Mouse (Mus musculus) midbrain, embryonic 13.5 days (tissue): Measurements from ENCODE around the gene Srpr. TPM values are rescaled to one million over a fixed set of nuclear protein-coding genes. Genes with fewer than 3 reads are reported as not detected.

Experiments used
- ATAC-seq: fragments of 200-750 bp; cut with Nextera tagmentation; 2 replicates; pipeline ENCODE4 v1.8.0; 2017; ENCODE audit warnings: mild to moderate bottlenecking, moderate TSS enrichment, moderate library complexity
- H3K27ac ChIP-seq: fragments of 300-500 bp; sonication (generic); 2 replicates; pipeline ENCODE4 v1.5.1; 2015; ENCODE audit warnings: inconsistent platforms, mild to moderate bottlenecking, moderate library complexity
- H3K27me3 ChIP-seq: fragments of 300-500 bp; sonication (generic); 2 replicates; pipeline ENCODE4 v1.6.1; 2015; ENCODE audit warnings: mild to moderate bottlenecking, inconsistent platforms
- H3K36me3 ChIP-seq: fragments of 300-500 bp; sonication (generic); 2 replicates; pipeline ENCODE4 v1.6.1; 2015; ENCODE audit warnings: mild to moderate bottlenecking, inconsistent platforms
- H3K4me1 ChIP-seq: fragments of 300-500 bp; sonication (generic); replicated peaks from 2 replicates; pipeline ENCODE4 v1.6.1; 2015; ENCODE audit warnings: inconsistent platforms
- H3K4me2 ChIP-seq: fragments of 300-500 bp; sonication (generic); replicated peaks from 2 replicates; pipeline ENCODE4 v1.6.1; 2015; ENCODE audit warnings: moderate library complexity, mild to moderate bottlenecking, inconsistent platforms
- H3K4me3 ChIP-seq: fragments of 300-500 bp; sonication (generic); replicated peaks from 2 replicates; pipeline ENCODE4 v1.5.1; 2015; ENCODE audit warnings: mild to moderate bottlenecking, inconsistent platforms
- H3K9ac ChIP-seq: fragments of 300-500 bp; sonication (generic); replicated peaks from 2 replicates; pipeline ENCODE4 v1.6.1; 2015; ENCODE audit warnings: mild to moderate bottlenecking, inconsistent platforms
- H3K9me3 ChIP-seq: fragments of 300-500 bp; sonication (generic); 2 replicates; pipeline ENCODE4 v1.6.1; 2016; ENCODE audit warnings: mild to moderate bottlenecking, inconsistent platforms
- WGBS: fragments of 180-500 bp; shearing (Covaris S2); methylation state at CpG from one replicate; pipeline ENCODE4 v1.1.7; 2015; 5-methylcytosine and 5-hydroxymethylcytosine counted together
- polyA plus RNA-seq: library from polyadenylated mRNA; unstranded; fragments of >200 nt; fragmentation: Nextera tagmentation; extraction: Ambion mirVana; gene quantifications from 2 replicates; pipeline ENCODE4 v1.2.1, GENCODE M21; 2015

Gene Srpr
- 69.9 and 79.9 TPM in 2 replicates for polyA plus RNA-seq

DNA sequence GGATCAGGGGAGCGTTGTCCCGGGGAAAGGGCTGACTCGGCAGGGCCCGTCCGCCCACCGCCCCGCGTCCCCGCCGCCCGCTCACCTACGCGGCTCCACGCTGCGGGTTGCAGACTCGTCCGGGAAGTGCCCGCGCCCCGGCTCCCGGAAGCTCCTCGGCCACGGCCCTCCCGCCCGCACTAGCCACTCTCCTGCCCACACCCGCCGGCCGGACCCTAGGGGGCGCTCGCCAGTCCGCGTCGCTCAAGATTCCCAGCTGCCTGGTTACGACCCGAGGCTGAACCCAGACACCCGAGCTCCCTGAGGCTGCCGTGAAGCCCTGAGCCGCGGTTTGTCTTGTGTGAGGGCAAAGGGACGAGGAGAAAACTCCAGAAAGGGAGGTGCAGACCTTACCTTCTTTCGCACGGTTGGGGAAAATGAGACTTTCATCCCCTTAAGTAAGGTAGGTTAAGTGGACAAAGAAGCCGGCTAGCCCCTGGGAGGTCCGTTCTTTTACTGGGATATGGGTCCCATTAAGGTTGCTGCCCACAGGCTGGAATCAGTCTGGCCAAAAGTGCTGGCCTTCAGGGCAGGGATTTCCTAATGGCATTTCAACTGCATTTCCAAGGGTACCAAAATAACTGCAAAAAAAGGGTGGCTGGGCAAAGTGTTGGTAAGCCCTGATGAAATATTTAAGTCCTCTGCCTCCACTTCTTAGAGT, at the start of gene Srpr, which contains the start of gene Tirap:
Gene Srpr, plus strand, starts transcription at position 404 of the 700 bp plus-strand sequence.
Gene Tirap, minus strand, starts transcription at position 520 of the 700 bp plus-strand sequence.
- peak within 1 kb of the TSS; percentile 67 for H3K4me2 ChIP-seq
- peak; percentile 94 for ATAC-seq
- peak within 1 kb of the TSS; percentile 35 for H3K27ac ChIP-seq
- H3K4me3 ChIP-seq: peak within 1 kb of the TSS; percentile 53
- H3K27me3 ChIP-seq: no peaks in the 10 kb centered on the region
- peaks cover 8% of the 10 kb centered on the region for H3K36me3 ChIP-seq
- H3K9ac ChIP-seq: peak within 1 kb of the TSS; percentile 73
- H3K9me3 ChIP-seq: no peaks in the 10 kb centered on the region
- WGBS: 2% methylated on average over 35 of the region's 44 CpGs
- H3K4me1 ChIP-seq: peaks cover 18% of the 10 kb centered on the region

DNA sequence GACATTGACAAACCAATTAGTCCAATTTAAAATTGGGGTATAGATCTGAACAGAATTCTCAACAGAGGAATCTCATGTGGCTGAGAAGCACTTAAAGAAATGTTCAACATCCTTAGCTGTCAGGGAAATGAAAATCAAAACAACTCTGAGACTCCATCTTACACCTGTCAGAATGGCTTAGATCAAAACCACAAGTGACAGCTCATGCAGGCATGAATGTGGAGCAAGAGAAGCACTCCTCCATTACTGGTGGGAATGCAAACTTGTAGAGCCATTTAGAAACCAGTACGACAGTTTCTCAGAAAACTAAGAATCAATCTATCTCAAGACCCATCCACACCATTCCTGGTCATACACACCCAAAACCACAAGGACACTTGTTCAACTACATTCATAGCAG, 47.1 kb upstream of the Srpr start:
- no peak overlapping the region for H3K27ac ChIP-seq
- no peak for ATAC-seq
- H3K27me3 ChIP-seq: no peaks in the 10 kb centered on the region
- no peaks in the 10 kb centered on the region; the same call in none of the 2 replicates for H3K36me3 ChIP-seq
- H3K4me2 ChIP-seq: no peak overlapping the region
- no peak overlapping the region for H3K9ac ChIP-seq
- WGBS: 91% methylated on average over 1 of the region's 1 CpGs
- no peaks in the 10 kb centered on the region for H3K4me1 ChIP-seq
- H3K4me3 ChIP-seq: no peak overlapping the region
- no peaks in the 10 kb centered on the region for H3K9me3 ChIP-seq

DNA sequence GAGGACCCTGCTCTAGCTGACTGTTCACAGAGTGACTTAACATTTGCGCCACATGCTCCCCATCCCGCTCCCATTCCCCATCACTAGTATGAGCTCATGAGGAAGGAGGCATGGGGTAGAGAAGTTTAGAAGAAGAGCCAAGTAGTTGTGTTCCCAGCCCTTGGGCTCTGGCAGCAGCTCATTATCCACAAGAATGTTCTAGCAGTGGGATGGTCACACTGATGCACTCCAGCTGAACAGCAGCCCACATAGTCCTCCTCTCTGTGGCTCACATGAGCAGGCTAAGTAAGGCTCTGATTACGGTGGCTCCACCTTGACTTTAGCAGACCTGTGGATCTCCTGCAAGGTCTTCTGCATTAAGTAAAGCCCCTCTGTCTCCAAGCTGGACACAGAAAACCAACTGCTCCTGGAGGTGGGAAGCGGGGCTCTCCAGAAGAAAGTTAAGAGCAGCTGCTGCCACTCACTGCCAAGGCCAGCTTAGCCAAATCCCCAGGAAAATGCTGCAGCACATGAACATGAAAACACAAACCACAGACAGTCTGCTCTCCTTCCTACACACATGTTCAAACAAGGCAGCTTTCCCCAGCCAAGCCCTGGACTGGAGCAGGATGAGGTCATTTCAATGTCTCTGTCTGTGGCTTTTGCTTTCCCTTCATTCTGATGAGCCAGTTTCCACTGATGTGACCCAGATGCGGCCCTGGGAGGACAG, 43.8 kb upstream of the Srpr start:
- no peaks in the 10 kb centered on the region for H3K4me1 ChIP-seq
- H3K9me3 ChIP-seq: no peaks in the 10 kb centered on the region
- no peak overlapping the region for H3K4me3 ChIP-seq
- no peak overlapping the region for H3K27ac ChIP-seq
- H3K36me3 ChIP-seq: no peaks in the 10 kb centered on the region; the same call in none of the 2 replicates
- WGBS: 96% methylated on average over 5 of the region's 5 CpGs
- no peak for ATAC-seq
- H3K27me3 ChIP-seq: no peaks in the 10 kb centered on the region
- H3K9ac ChIP-seq: no peak overlapping the region
- H3K4me2 ChIP-seq: no peak overlapping the region

DNA sequence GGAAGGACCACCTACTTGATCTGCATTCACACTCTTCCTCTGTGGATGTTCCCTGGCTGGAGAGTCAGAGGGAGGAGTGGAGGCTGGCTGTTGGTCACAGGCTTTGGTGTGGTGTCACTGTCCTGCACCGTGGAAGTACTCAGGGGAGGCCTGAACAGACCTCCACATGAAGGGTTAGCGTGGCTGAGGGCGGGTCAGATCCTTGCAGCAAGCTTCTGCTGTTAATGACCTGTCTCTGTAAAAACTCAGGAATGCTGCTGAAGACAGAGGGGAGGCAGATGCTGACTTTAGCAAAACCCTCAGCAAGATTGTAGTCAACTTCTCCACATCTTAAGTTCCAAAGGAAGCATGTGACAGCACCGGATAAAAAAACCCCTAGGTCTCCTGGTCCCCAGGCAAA, 43.1 kb upstream of the Srpr start:
- no peak overlapping the region for H3K4me3 ChIP-seq
- no peak overlapping the region for H3K9ac ChIP-seq
- no peaks in the 10 kb centered on the region for H3K9me3 ChIP-seq
- no peaks in the 10 kb centered on the region for H3K27me3 ChIP-seq
- H3K36me3 ChIP-seq: no peaks in the 10 kb centered on the region; the same call in none of the 2 replicates
- H3K27ac ChIP-seq: no peak overlapping the region
- no peaks in the 10 kb centered on the region for H3K4me1 ChIP-seq
- 91% methylated on average over 4 of the region's 4 CpGs for WGBS
- no peak for ATAC-seq
- no peak overlapping the region for H3K4me2 ChIP-seq

DNA sequence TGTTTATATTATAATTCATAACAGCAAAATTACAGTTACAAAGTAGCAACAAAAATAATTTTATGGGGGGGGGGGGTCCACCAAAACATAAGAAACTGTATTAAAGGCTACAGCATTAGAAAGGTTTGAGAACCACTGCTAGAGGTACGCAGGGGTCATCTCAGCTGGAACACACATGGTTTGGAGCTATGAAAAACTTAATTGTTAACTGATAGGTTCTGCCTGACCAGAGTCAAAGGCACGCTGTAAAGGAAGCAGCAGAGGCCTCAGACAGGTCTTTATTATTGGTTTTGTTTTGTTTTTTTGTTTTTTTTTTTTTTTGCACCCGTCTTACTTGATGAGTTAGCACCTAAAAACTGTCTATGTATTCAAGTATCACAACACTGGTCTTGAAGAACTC, 41.5 kb upstream of the Srpr start:
- no peaks in the 10 kb centered on the region for H3K4me1 ChIP-seq
- no peak overlapping the region for H3K4me3 ChIP-seq
- H3K4me2 ChIP-seq: no peak overlapping the region
- WGBS: 91% methylated on average over 3 of the region's 3 CpGs
- H3K9me3 ChIP-seq: no peaks in the 10 kb centered on the region
- H3K27ac ChIP-seq: no peak overlapping the region
- no peaks in the 10 kb centered on the region for H3K27me3 ChIP-seq
- no peak for ATAC-seq
- peaks cover 2% of the 10 kb centered on the region for H3K36me3 ChIP-seq
- no peak overlapping the region for H3K9ac ChIP-seq

DNA sequence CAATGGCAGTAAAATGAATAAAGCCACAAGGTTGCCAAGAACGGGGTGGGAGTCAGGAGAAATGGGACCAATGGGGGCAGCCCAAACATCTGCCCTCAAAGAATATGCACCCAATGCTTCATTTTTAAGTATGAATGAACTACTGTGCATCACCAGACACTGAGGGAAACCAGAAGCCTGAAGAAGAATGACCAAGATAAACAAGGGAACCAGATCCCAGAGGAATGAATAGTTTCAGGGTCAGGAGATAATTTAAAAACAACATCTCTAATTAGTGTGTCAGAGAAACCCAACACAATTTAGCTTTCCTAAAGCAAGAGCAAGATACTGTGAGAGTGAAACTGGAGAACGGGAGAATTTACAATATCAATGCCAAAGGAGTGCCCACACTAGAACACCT, 39.3 kb upstream of the Srpr start:
- H3K9me3 ChIP-seq: no peaks in the 10 kb centered on the region
- no peak for ATAC-seq
- no peak overlapping the region; the same call in 1 of the 2 replicates for H3K9ac ChIP-seq
- H3K27ac ChIP-seq: no peak overlapping the region
- 86% methylated on average over 2 of the region's 2 CpGs for WGBS
- no peak overlapping the region for H3K4me2 ChIP-seq
- no peaks in the 10 kb centered on the region for H3K27me3 ChIP-seq
- peaks cover 6% of the 10 kb centered on the region for H3K36me3 ChIP-seq
- H3K4me3 ChIP-seq: no peak overlapping the region
- H3K4me1 ChIP-seq: no peaks in the 10 kb centered on the region

DNA sequence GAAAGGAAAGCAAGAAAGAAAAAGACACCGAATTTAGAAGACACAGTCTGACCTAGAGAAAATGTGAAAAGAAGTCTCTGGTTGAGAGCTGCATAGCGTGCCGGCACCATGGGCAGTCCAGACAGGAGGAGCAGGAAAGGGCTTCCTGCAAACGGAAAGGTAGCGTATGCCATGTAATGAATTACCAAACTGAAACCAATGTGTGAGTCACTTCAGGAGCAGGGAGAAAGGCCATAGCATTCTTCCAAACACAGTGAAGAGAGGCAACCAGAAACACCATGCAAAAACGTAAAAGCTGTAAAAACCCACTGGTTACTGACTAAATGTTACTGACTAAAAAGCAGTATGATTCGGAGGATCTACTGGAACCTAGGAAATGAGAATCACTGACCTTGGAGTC, 38.3 kb upstream of the Srpr start:
- no peak for ATAC-seq
- no peak overlapping the region for H3K9ac ChIP-seq
- 88% methylated on average over 7 of the region's 7 CpGs for WGBS
- no peak overlapping the region for H3K4me2 ChIP-seq
- H3K9me3 ChIP-seq: no peaks in the 10 kb centered on the region
- H3K4me1 ChIP-seq: peaks cover 4% of the 10 kb centered on the region
- H3K36me3 ChIP-seq: 0 out of 2 replicates have a peak, but pooled peaks cover 6% of the 10 kb centered on the region
- H3K4me3 ChIP-seq: no peak overlapping the region
- H3K27me3 ChIP-seq: no peaks in the 10 kb centered on the region
- H3K27ac ChIP-seq: no peak overlapping the region

DNA sequence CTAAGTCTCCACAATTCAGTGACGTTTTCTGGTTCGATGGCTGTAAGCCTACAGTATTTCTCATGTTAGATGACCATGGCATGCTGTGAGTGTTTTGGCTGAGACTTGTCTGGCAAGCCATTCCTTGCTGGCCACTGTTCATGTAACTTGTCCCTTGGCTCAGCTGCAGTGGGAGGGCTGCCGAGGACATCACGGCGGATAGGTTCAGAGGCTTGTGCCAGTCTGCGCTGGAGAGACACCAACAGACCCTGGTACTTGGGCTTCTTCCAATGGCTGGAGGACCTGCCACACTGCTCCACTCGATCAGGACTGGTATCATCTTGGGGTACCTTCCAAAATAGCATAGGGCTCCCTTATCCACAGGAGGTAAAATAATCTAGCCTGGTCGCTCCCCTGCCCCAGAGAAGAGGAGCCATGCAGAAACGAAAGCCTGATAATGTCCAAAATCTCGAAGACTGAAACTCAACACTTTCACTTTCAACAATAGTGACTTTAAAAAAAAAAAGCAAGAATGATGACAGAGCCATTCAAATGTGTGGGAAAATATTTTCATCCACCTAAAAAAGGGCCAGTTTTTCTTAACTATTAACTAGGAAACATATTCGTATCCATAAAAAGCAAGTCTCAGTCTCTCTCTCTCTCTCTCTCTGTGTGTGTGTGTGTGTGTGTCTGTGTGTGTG, 36.8 kb upstream of the Srpr start:
- 92% methylated on average over 11 of the region's 11 CpGs for WGBS
- Histone ChIP-seq H3K36me3 (0 out of 2 replicates have a peak, but pooled peaks cover 6% of the 10 kb centered on the region), H3K4me1 (peaks cover 18% of the 10 kb centered on the region), H3K4me2 (no peak overlapping the region), H3K4me3 (no peak overlapping the region), H3K9me3 (no peaks in the 10 kb centered on the region), H3K9ac (no peak overlapping the region), H3K27me3 (no peaks in the 10 kb centered on the region), H3K27ac (no peak overlapping the region)
- no peak for ATAC-seq

DNA sequence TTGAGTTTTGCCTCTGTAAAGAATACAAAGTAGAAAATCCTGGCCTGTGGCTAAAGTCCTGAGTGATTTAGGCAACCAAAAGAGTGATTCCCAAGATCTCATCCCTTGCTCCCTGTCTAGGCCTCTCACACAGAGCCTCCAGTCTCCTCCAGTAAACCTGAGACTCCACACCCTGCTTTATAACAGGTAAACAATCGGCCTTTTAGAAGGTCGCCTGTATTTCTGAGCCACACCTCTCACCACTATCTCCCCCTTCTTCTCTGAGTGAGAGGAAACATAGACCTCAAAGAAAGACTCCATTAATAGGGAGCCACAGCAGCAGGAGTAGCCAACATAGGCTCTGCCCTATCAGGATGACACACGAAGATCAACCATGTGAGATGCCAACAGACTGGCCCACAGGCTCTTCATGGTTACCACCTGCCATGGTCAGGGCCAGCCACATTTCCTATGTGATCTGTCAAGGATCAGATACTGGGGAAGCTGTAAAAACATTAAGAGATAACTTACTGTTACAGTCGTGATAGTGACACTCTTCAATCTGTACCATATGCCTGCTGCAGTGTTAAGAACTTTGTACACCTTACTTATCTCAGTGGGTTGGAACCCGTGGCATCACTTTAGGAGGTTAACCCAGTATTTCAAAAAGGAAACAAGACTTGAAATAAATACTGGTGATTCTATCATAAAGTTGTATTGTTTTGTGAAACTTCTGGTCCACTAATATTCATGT, 35.7 kb upstream of the Srpr start:
- WGBS: 88% methylated on average over 5 of the region's 5 CpGs
- H3K36me3 ChIP-seq: peaks cover 10% of the 10 kb centered on the region; the same call in 1 of the 2 replicates
- ATAC-seq: no peak
- H3K27me3 ChIP-seq: no peaks in the 10 kb centered on the region
- H3K4me2 ChIP-seq: no peak overlapping the region
- H3K27ac ChIP-seq: no peak overlapping the region
- H3K9ac ChIP-seq: no peak overlapping the region
- H3K4me1 ChIP-seq: peaks cover 19% of the 10 kb centered on the region
- no peaks in the 10 kb centered on the region for H3K9me3 ChIP-seq
- H3K4me3 ChIP-seq: no peak overlapping the region

DNA sequence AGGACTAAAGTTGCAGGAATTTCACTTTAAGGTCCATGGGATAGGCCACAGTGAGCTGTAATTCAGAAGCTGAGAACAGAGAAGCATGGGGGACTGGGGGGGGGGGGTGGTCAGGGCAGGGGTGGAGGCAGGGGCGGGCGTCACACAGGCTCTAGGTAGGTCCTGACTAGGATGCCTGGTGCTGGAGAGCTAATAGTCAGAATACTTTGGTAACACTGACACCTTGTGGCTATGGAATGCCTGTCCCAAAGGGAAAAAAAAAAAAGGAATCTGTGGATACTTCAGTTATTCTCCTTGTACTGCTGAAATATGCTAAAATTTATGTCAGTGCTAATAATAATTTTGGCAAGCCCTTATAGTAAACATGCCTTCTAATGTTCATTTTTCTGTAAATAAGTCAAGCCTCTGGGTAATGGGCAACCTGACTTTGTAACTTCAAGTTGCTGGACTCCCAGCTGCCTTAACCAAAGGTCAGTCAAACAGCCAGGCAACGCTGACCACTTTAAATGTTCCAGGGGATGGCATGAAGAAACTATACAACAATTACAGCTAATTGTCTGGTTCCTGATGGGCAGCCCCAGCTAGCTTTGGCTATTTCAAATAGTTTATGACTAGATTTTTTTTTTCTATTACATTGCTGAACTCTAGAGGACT, 33.7 kb upstream of the Srpr start:
- 25% methylated on average over 3 of the region's 3 CpGs for WGBS
- Histone ChIP-seq H3K9me3 (no peaks in the 10 kb centered on the region), H3K9ac (no peak overlapping the region), H3K27ac (0 out of 2 replicates have a peak overlapping the region, but pooled peaks have one; percentile 39), H3K27me3 (no peaks in the 10 kb centered on the region), H3K4me2 (no peak overlapping the region), H3K4me1 (peaks cover 19% of the 10 kb centered on the region), H3K36me3 (peaks cover 26% of the 10 kb centered on the region), H3K4me3 (no peak overlapping the region)
- ATAC-seq: peak; percentile 72
